Mouse (Mus musculus) cerebellum, postnatal 10 days (tissue): ENCODE results near the gene Spint2.
A peak's percentile ranks its signal among the peaks of the same experiment; 100 is the strongest.

ENCODE experiments used
- DNase-seq, 2 experiments: peaks; one replicate each; pipeline ENCODE4 v3.0.0; 2021; ENCODE audit warnings: mixed read lengths in 2 of 2

Spint2 gene

DNA sequence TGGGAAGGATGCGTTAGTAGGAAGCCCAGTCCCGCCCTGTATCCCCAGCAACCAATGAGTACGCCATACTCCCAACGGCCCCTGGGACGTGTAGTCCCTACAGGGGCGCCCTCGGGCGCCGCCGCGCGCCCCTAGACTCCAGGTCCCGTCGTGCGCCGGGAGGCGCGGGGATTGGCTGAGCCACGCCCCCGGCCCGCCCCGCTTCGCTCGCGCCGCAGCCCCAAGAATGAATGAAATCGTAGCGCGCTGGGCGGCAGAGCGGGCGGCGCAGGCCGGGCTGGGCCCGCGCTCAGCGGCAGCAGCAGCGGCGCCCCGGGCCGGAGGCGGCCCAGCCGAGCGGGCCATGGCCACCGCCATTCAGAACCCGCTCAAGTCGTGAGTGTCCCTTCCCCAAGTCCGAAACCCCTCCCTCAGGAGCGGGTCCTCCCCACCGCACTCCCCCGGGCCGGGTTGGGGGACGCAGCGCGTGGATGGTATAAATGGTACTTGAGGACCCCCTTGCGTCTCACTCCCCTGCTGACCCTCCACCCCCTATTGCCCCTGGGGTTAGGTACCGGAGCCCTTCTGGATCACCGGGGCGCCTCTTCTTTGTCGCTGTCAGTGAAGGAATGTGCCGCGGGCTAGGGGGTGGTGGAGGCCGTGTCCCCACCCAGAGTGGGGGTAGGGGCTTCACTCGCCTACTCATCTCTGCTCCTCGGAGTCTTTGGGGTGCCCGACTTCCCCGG, 22.2 kb upstream of the Spint2 start, which contains the start of gene Dpf1:
Gene Dpf1, plus strand, starts transcription at position 214 of the 725 bp plus-strand sequence.
- peak; percentile 85 to 91 for DNase-seq

DNA sequence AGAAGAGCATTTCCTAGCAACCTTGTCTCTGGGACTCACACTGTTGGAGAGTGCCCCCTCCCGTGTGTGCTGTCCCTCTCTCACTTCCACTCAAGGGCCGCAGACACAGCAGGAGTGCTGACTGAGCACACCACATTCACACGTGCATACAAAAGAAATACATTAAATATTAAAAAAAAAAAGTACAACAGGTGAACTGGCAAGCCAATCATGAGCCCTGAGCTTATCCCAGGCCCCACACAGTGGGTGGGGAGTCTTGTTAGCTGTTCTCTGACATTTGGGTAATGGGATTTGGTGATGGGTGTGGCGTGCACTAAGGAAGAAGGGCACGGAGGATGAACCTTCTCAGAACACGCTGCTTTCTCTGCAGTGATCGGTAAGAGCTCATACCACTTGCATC, 20.9 kb upstream of the Spint2 start:
- DNase-seq = peak in 1 of 2 experiments; percentile 14

GRCm38 (mm10) chr7:29301127-29301566, 19.4 kb upstream of the Spint2 start:
- DNase-seq = peak; percentile 91 to 95

DNA sequence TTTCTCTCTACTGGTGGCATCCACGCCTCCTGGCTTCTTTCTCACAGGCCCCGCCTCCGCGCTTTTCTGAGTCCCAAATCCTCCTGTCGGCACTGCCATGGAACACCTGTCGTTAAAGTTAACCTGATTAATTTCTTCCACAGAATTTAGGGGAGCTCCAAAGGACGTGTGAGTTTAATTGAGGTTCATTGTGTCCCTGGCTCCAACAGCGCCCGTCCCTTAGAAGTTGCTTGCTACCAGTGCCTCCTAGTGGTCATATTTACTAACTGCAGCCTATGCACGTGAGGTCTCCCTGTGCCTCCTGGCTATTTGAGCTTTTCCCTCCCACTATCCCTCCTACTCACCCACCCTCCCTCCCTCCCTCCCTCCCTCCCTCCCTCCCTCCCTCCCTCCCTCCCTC, 15.3 kb upstream of the Spint2 start:
- peak; percentile 81 to 87 for DNase-seq

- DNase-seq = peak in 1 of 2 experiments; percentile 9
Observed at GRCm38 (mm10) chr7:29295861-29296647, 14.3 kb upstream of the Spint2 start.

GRCm38 (mm10) chr7:29294111-29294761, 12.5 kb upstream of the Spint2 start:
- DNase-seq = no peak

GRCm38 (mm10) chr7:29293131-29294065, 11.7 kb upstream of the Spint2 start:
- peak in 1 of 2 experiments; percentile 61 for DNase-seq

- DNase-seq = peak; percentile 73 to 79
Observed at GRCm38 (mm10) chr7:29292458-29293098, 10.9 kb upstream of the Spint2 start.

DNA sequence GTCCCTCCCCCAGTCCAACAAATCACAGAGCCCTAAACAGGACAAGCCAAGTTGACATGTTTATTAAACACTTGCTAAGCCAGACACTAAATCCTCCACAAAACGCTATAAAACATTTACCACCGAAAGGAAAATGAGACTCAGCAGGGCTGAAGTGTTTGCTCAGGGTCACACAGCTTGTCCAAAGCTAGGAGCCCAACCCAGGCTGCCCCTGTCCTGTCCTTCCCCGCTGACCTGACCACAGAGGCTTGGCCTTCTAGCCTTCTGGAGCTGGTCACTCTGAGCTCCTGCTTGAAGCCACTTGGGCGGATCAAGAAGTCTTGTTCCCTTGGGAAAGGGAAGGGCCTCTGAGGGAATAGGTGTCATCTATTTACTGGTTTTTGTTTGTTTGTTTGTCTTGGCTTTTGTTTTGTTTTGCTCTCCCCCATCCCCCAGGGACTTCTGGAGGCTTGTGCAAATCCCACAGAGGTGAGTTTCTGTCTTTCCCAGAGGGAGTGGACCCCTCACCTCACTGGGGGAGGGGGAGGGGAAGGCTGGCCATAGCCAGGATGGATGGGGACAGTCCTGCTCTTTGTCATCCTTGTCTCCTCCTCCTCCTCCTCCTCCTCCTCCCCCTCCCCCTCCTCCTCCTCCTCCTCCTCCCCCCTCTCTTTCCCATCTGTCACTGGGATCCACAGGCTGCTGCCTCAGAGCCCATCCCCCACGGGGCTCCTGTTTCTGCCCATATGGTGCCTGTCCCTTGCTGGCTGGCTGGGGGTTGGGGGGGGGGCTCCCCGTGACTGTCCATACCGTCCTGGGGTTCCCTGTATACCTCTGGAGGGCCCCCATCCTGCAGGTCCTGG, 10.1 kb upstream of the Spint2 start:
- peak; percentile 86 to 91 for DNase-seq

DNA sequence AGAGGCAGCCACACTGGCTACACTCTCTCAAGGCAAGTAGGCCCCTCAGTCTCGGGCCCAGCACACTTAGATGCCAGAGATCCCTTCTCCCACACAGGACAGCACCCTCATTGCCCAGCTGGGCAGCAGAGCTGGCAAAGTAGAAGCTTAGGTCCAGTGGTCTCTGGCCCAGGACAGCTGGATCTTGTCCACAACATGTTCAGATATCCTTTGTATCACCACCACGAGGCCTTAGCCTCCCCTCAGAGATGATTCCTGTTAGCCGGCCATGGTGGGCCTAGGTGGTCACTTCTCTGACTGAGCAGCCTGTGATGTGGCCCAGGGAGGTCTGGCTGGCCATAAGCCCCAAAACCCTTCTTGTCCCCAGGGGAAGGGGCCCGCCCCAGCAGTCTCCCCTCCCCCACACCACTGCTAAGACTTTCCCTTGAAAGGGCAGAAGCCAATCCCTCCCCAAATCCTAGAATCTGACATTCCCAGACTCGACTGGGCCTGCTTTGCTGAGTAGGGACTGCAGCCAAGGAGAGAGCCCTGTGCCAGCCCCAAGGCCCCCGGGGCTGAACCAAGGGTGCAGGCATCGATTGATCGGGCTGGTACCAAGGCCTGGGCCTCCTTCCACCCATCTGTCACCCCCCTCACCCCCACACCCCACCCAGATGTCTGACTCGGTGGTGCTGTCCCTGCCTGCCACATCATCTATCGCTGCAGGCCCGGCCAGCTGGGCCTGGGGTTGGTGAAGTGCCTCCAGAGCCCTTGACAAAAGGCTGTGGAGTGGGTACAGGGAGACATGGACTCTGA, 9.2 kb upstream of the Spint2 start:
- DNase-seq = peak; percentile 63 to 79

DNA sequence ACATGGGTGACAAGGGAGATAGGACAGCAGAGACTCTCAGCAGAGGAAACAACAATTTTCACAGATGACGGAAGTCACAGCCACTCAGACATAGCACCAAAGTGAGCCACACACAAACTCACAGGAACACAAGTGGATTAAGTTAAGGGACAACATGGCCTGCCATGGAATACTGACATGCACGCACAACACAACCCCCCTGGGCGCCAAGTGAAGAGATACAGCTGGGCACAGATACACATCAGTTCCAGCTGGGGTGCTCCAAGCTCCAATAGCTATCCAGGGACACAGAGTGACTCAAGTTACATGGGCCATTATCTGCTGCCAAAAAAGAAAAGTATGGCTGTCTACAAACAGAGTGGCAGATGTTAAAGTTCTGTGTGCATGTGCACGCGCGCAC, 8.1 kb upstream of the Spint2 start:
- no peak for DNase-seq

GRCm38 (mm10) chr7:29288942-29289638, 7.4 kb upstream of the Spint2 start, which contains the start of gene Ppp1r14a:
Gene Ppp1r14a, plus strand, starts transcription at chr7:29289308.
- DNase-seq = peak; percentile 90 to 91

DNA sequence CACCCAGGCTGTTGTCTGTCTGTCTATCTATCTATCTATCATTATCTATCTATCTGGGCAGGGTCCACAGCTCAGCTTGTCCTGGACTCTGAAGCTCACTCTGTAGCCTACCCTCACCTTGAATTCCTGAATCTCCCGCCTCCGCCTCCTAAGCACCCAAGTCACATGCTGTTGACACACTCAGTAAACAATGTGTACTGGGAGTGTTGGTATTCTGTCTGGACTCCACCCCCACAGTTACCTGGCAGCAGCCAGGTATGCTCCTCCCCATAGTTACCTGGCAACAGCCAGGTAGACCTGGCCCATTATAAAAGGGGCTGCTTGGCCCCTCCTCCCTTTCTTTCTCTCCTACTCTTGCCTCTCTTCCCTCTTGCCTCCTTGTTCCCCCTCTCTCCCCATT, 6.4 kb upstream of the Spint2 start:
- no peak for DNase-seq

DNA sequence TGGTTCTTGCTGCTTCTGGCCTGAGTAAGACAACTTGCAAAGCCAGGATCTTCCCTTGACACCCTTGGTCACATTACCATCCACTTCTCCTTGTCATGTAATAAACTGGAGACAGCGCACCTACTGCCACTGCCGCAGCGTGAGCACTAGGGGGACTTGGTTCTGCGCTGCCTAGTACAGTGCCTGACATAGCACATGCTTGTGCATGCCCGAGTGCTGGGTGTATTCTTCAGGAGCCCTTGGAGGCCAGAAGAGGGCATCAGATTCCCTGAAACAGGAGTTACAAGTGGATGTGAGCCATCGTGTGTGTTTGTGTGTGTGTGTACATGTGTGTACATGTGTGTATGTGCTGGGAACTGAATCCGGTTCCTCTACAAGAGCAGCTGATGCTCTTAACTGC, 5.8 kb upstream of the Spint2 start:
- DNase-seq = no peak

GRCm38 (mm10) chr7:29284523-29284922, 2.8 kb upstream of the Spint2 start:
- no peak for DNase-seq

- DNase-seq = no peak
Observed at GRCm38 (mm10) chr7:29283876-29284275, 2.2 kb upstream of the Spint2 start.

GRCm38 (mm10) chr7:29282074-29282554, 402 bp upstream of the Spint2 start:
- DNase-seq = no peak

- peak in 1 of 2 experiments; percentile 42 for DNase-seq
Observed at GRCm38 (mm10) chr7:29280801-29281200, 911 bp downstream of the Spint2 start.

- DNase-seq = no peak
Observed at GRCm38 (mm10) chr7:29279924-29280323, 1.8 kb downstream of the Spint2 start.
